Mouse (Mus musculus) retina, adult 2 months (tissue): ENCODE measurements around the gene Rpl38.
"Not testable (repeated sequence)": the region's sequence is repeated elsewhere in the genome, so short reads cannot be mapped to it uniquely, and the experiment has no call there.

ENCODE experiments used
- DNase-seq: peaks from one replicate; pipeline ENCODE4 v3.0.0-alpha.2; 2012; ENCODE audit warnings: low read depth, low spot score

Rpl38 gene

DNA sequence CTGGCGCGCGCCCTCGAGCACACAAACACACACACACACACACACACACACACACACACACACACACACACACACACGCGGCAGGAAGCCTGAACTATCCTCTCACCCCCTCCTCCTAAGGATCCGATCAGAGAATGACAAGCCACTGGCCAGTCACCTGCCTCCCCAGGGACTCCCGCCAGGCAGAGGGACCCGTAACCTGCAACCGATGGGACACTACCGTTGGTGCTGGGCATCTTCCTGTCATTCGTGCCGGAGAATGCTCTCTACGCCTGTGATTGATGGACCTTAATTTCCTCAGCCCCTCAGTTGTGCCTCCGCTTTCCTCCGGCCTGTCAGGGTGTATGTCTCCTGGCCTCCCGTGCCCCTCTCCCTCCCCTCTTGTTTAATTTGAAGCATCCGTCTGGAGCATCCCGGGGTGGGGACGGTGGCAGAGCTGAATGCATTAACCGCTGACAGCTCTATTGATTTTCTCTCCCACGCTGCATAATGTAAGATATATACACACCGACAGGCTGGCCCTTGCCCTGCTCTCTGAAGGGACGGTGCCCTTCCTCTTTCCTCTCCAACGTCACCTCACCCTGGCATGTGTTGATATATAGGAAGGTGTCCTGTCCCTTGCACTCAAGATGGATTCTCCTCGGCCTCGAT is 11.2 kb upstream of the Rpl38 start:
- no peak for DNase-seq

DNA sequence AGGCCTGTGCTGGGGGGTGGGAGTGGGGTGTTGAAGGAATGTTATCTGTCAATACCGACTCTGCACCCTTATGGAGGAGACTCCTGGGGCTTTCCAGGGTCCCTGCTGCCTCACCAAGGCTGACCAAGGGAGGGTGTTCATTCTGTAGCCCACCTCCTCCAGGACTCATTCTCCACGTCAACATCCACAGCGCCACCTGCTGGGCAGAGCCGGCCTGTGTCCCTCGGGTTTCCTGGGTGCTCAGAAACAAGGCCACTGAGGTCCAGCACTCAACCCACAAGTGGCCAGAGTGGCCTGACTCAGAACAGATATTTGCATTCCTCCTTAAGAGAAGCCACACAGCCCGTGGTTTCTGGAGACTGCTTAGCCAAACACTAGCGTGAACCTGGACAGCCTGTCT is 10.6 kb upstream of the Rpl38 start:
- no peak for DNase-seq

DNA sequence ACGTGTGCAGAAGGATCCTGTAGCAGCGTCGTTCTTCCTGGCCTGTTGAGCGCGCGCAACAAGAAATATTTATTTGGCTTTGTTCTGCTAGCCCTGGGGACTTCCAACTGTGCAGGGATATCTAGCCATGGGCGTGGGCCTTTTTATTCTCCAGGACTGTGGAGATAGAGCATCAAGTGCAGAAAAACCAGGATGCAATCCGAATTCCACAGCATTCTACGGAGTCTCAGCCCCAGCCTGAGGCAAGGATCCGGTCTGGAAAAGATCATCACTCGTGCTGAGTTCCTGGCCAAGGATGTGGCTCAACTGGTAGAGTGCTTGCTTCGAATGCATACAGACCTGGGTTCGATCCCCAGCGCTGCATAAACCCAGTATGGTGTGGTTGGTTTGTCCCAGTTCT is 6.2 kb upstream of the Rpl38 start:
- no peak for DNase-seq

DNA sequence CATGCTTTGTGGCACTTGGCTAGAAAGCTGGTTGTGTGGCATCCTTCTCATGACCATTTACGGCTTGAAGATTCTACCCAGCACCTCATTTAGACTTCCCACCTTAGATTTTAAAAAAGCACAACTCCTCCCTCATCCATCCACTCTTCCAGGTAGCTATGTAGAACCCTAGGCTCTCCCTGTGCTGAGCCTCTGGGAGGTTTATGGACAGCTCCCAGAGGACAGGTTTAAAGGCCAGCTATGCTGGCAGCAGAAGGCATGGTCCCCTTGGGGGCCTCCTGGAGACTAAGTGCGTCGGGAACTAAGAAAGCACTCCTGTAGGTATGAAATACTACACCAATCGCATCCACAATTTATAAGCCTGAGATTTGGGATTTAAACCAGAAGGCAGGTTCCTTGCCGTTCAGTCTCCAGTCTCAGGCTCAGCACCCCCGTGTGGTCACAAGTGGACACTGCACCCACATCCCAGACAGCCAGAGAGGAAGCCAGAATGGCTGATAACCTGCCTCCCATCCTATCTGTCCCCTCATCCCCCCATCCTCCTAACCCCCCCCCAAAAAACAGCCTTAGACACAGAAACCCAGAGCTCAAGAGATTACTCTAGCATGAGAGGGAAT is 5.5 kb upstream of the Rpl38 start:
- DNase-seq: no peak

DNA sequence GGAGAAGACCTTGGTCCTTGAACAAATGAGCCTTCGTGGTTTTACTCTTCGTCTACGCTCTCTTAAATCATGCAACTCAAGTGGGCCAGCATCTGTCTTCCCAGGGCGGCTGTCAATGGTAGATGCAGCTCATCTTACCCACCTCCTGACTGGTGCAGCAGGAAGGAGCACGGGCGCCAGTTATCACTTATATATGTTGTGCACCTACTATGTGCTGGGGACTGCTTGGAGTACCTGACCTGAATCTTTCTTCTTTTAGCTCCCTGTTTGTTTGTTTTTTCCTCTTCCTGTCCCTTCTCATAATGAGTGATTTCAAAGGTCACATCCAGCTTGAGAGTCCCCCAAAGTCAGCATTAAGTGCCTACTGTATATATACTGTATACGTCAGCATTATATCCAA is 4.2 kb upstream of the Rpl38 start:
- DNase-seq: no peak

DNA sequence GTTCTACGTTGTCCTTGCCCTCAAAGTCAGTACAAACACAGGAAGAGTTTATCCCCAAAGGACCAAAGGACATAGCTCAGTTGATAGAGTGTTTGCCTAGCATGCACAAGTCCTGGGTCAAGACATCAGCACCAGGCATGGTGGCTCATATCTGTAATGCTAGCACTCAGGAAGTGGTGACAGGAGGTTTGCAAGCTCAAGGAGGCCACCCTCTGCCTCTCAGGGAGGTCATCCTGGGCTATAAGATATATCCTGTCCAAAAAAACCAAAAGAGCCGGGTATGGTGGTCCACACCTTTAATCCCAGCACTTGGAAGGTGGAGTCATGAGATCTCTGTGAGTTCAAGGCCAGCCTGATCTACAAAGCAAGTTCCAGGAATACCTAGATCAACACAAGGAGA is 2.9 kb upstream of the Rpl38 start:
- no peak for DNase-seq

DNA sequence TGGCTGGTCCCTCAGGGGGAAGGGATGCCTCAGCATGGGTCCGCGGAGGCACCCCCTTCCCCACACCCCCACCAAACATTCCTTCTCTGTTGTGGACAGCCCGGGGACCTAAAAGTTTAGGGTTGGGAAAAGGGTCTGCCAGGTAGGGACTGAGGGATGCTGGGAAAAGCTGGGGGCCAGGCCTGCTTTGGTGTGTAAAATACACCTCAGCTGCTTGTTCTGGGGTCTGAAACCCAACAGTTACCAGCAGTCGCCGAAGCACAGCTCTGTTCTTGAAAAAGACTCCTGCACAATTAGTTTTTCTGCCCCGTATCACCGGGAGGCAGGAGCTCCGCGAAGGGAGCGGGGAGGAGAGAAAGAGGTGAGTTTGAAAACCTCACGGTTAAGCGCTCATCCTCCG is 1.5 kb upstream of the Rpl38 start:
- no peak for DNase-seq

DNA sequence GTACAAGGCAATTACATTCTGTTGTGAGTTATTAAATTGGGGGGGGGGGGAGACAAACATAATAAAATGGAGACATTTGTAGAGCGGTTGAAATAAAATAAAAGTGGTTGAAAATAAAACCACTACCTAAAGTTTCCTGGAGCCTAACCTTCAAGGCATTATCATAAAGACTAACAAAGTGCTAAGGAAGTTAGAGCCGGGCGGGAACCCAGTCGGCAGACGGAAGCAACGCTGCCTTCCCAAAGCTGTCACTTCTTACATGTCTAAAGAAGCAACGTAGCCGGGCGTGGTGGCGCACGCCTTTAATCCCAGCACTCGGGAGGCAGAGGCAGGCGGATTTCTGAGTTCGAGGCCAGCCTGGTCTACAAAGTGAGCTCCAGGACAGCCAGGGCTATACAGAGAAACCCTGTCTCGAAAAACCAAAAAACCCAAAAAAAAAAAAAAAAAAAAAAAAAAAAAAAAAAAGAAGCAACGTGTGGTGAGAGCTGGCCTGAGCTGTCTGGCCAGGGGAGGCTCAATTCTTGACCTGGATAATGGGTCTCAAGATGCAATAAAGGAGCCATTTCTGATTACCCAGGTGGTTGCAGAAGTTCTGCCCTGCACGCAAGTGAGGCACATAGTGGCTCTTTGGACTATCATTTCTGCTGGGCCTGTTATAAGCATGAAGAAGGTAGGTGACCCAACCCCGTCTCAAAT is 940 bp upstream of the Rpl38 start:
- DNase-seq: no peak

DNA sequence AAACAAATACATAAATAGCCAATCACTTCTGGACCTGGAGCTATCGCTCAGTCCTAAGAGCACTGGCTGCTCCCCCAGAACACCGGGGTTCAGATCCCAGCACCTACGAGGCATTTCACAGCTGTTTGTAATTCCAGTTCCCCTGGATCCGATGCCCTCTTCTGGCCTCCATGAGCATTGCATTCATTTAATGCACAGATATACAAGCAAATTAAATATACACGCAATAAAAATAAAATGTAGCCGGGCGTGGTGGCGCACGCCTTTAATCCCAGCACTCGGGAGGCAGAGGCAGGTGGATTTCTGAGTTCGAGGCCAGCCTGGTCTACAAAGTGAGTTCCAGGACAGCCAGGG is 415 bp upstream of the Rpl38 start:
- DNase-seq: not testable (repeated sequence)

DNA sequence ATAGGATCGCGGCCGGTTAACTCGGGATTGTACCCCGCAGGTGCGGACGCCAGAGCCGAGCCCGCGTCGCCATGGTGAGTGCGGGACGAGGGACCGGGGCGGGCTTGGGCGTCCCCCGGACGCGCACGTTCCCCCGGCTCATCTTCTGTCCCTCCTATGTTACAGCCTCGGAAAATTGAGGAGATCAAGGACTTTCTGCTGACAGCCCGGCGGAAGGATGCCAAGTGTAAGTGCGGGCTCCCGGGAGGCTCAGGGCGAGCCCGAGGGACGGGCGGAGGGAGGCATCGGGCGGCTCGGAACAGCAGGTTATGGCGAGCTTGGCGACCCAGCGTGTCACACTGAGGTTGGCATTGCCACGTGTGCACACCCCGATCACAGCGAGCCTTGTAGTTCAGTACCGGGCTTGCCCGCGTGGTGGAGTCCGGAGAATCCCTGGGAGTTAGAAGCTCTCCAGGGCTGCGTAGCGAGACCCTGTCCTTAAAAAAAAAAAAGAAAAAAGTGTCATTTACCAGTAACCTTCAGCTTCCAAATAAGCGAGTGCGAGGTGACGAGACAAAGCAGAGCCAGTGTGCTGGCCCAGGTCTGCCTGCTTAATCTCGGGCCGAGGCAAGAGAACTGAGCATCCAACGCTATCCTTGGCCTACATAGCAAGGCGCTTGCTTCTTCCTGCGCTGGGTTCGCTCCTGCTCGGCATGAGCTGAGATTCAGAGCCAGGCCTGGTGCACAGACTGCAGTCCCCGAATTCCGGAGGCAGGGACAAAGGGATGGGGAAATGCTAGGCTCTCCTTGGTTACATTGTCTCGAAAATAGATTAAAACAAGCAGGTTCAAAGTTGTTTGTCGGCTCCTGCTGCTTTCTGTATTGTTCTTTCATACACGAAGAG is 658 bp downstream of the Rpl38 start:
- no peak for DNase-seq

DNA sequence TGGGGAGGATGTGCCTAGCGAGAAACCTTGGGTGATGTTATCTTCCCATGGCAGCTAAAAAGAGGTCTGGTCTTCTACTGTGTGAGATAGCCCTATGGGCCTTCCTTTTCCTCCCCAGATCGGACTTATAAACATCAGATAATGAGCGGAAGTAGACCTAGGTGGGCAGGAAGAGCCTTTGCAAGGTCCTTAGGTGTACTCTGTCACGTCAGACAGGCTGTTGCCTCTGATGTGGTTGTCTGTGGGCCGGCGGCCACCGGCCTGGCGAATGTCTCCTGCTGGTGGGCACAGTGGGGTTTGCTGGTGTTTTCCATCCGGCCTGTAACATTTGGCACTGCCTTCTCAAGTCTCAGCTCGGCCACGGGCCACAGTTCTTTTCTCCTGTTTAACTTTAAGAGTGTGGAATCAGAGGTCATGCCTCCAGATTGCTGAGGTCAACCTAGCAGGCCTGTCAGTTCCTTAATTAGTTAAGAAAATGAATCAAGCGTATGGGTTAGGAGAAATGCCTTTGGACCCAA is 1.4 kb downstream of the Rpl38 start:
- no peak for DNase-seq

DNA sequence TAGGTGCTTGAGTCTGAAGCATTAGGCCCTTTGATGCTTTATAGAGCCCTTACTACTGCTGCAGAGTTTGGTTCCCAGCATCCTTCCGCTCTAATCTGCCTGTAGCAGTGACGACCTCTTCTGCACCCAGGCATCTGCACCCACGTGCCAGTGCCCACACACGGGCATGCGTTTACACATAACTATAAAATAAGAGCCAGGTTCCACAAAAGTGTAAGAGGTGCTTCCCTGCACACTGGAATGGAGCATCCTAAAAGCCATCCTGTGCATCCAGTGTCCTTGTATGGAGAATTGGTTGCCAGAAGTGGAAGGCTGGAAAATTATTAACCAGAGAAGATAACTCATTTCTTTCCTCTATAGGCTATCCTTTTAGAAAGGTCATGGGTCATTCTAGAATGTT is 2.8 kb downstream of the Rpl38 start:
- DNase-seq: no peak

DNA sequence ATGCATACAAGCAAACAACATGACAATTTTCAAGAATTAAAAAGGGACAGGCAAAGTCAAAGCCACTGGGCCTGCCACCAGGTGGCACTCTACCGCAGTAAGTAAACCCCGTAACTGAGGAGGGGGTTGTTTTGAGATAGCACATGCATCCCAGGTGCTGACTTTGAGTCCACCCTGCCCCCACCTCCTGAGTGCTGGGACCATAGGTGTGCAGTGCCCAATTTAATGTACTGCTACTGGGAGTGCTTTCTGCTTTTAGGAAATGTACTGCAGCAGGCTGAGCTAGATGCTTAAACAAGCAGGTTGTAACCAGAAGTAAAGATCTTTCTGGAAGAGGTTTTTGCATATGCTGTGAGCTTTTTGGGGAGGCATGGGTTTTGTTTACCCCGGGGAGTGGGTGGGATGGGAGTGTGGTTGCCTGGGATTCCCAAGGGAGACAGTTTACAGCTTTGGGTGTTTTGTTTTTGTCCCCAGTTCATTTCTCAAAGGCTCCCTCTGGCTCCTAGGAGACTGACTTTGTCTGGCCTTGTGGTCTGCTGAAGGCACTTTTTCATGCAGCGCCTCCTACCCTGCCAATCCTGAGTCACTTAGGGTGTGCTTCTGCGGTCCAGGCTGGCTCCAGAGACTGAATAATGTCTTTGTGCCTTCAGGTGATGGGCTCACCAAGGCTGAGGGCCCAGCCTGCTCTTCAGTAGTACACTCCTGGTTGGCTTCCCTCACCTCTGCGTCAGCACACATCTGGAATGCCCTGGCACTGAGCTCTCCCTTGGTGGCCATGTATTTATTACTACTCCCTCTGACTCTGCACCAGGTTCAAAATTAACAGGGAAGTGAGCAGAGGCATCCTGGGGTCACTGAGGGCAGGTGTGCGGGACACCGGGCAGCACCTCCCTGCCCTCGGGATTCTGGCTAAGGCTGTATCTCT is 4.7 kb downstream of the Rpl38 start:
- DNase-seq: no peak

DNA sequence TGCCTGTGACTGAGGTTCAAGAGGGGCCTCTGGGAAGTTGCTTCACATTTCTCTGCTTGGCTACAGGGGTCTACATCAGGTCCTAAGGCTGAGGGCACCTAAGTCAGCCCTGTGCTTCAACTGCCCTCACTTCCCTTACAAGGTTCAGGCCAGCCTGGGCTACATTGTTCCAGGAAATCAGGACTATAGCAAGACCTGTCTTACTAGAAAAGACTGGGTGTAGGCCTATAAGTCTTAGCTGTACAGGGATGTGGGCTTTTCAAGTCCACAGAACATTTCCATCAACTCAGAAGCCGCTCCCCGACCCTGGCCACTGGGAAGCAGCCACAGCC is 5.4 kb downstream of the Rpl38 start:
- no peak for DNase-seq

DNA sequence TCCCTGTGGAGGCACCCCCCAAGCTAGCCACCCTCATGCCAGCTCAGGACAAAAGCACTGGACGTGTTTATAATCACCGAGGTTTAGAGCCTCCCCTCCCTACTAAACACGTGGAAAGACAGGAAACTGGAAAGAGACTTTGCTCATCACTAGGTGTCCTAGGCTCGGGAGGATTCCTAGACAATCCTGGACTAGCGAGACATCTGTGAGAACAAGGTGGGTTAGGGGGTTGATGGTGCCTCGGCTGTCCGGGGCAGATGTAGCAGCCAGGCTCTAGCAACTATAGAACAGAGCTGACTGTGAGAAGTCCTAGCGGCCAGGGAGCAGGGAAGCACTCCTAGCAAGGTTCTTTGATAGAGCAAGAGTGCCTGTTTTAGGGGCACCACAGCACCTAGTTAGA is 5.9 kb downstream of the Rpl38 start:
- no peak for DNase-seq

DNA sequence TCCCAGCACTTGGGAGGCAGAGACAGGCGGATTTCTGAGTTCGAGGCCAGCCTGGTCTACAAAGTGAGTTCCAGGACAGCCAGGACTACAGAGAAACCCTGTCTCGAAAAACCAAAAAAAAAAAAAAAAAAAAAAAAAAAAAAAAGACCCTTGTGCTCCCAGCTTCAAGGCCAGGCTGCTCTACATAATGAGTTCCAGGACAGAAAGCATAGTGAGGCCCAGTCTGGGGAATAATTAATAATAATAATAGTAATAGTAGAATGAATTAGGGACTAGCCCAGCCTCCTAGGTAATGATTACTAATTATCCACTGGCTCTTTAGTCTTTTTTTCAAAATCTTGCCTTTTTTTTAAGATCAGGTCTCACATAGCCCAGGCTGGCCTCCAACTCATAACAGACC is 6.5 kb downstream of the Rpl38 start:
- DNase-seq: not testable (repeated sequence)

DNA sequence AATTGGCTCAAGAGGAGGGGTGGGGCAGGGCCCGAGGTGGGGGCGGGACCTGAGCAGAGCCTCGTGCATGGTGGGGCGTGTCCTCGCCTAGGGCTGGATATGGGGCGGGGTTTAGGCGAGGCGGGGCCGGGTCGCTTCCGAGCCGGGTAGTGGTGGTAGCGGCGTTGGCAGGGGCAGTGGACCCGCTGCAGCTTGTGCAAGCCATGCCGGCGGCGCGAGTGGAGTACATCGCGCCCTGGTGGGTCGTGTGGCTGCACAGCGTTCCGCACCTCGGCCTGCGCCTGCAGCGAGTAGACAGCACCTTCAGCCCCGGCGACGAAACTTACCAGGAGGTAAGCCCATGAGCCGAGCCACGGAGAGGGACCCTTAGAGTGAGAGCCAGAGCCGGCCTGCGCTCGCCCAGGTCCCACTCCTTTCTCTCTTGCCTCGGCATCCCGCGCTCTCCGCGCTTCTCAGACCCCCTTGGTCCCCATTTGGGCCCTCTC is 7.1 kb downstream of the Rpl38 start, which contains the start of gene Ttyh2:
Gene Ttyh2 (plus strand): TSS at position 91 of the 485 bp plus-strand sequence.
- DNase-seq: no peak

DNA sequence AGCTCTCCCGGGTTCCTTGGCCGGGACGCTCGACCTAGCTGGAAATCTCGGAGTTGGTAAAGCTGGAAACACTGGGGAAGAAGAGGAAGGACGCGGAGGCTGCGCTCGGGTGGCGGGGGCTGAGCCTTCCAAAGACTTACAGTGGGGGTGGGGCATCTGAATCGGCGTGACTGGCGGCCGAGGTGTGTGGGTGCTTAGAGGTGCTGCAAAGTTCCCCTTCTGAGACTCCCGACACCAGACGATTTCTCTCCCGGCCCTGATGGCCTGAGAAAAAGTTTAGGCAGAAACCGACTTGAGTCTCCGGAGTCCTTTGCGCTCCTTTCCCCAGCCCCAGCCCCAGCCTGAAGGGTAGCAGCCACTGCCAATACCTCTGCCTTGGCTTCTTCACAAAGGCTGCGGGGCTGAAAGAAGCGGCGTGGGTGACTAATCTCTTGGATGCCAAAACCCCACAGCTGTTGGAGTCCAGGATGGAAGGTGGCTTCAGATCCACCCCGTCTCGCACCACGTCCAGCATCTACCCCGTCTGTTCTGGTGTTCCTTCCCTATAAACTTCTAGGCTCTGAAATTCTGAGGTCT is 7.6 kb downstream of the Rpl38 start:
- no peak for DNase-seq

DNA sequence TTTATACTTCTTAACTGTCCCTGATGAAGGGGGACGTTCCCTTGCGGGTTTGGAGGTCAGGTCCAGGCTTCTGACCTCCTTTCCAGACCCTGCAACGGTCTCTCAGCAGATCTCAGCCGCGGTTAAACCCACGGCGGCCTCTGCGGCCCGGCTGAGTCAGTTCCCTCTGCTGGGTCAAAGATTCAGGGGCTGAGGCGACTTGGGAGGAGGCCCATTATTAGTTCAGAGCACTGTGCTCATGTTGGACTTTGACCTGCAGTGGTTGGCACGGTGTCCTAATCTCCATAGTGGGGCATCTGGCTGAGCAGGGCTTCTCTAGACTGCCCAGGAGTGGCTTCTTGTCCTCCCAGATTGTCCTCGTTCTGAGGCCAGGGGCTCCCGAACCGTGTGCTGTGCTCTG is 8.1 kb downstream of the Rpl38 start:
- no peak for DNase-seq

DNA sequence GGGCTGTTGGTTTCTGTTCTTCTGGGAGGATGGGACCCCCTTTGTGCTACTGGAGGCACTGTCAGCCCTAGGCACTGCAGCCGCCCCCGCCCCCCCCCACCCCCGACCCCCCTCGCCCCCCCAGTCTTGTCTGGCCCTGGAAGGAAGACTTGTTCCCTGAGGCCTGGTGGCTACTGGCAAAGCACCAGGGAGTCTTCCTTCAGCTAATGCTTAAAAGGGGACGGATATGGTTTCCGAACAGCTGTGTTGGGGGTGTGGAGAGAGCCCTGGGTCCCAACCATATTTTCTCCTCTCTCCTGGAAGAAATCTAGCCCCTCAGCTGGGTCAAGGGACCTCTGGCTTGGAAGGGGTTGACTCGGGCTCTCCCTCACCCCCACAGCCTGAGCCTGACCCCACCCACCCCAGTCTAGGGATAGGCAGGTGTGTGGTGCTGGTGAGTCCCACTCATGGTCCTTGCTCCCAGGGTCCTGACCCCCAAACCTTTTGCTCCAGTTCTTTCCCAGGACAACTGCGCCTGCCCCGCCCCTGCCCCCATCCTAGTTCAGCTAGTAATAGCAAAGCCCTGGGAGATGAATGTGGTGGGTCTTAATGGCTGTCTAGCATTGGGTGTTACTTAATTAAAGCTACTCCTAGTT is 8.7 kb downstream of the Rpl38 start:
- no peak for DNase-seq
